7 mouse cellular contexts compared by ENCODE assay signal in genomic region chr2:93954781-93955578, GRCm38 (mm10). TPM values are rescaled to one million over a fixed set of nuclear protein-coding genes. Genes with fewer than 3 reads are reported as not detected.
DNase-seq lines count a peak whose midpoint lies in the region; ATAC-seq and TF ChIP-seq lines count a peak whose summit lies in the region.

No protein-coding gene starts in this region.

- 1% methylated on average over 32 of the region's 32 CpGs for WGBS in lung, embryonic 15.5 days
- under 1% methylated on average over 32 of the region's 32 CpGs for WGBS in heart, postnatal 0 days
- WGBS in liver, embryonic 12.5 days (ENCODE audit: insufficient replicate concordance) = 4% methylated on average over 32 of the region's 32 CpGs

- 0 out of 2 replicates have a peak overlapping the region, but pooled peaks have one; percentile 1 for H3K27ac ChIP-seq in lung, embryonic 15.5 days
- no peak overlapping the region for H3K27ac ChIP-seq in heart, postnatal 0 days (ENCODE audit: low read depth)
- H3K27ac ChIP-seq in liver, embryonic 12.5 days = no peak overlapping the region

- H3K9me3 ChIP-seq in lung, embryonic 15.5 days = no peaks in the 10 kb centered on the region
- no peaks in the 10 kb centered on the region for H3K9me3 ChIP-seq in heart, postnatal 0 days (replicated peaks; ENCODE audit: control insufficient read depth, low read length)
- H3K9me3 ChIP-seq in liver, embryonic 12.5 days (replicated peaks) = no peaks in the 10 kb centered on the region

- H3K4me2 ChIP-seq in lung, embryonic 15.5 days = peak overlapping the region; percentile 85
- peak overlapping the region; percentile 95 for H3K4me2 ChIP-seq in heart, postnatal 0 days (ENCODE audit: low read depth, low read length)
- peak overlapping the region; percentile 73 for H3K4me2 ChIP-seq in liver, embryonic 12.5 days

- H3K9ac ChIP-seq in lung, embryonic 15.5 days = peak overlapping the region; percentile 76
- H3K9ac ChIP-seq in heart, postnatal 0 days (replicated peaks; ENCODE audit: low read depth, low read length) = peak overlapping the region; percentile 74
- H3K9ac ChIP-seq in liver, embryonic 12.5 days = no peak overlapping the region

- H3K4me1 ChIP-seq in lung, embryonic 15.5 days = peaks cover 27% of the 10 kb centered on the region
- peaks cover 13% of the 10 kb centered on the region for H3K4me1 ChIP-seq in heart, postnatal 0 days (ENCODE audit: control insufficient read depth, insufficient read depth)
- H3K4me1 ChIP-seq in liver, embryonic 12.5 days = peaks cover 4% of the 10 kb centered on the region; the same call in 1 of the 2 replicates

- no peak for TF ChIP-seq EP300 in heart, postnatal 0 days (IDR thresholded peaks at IDR 0.05; ENCODE audit: low read depth)

- H3K36me3 ChIP-seq in lung, embryonic 15.5 days = no peaks in the 10 kb centered on the region
- H3K36me3 ChIP-seq in heart, postnatal 0 days (replicated peaks; ENCODE audit: control insufficient read depth, insufficient read depth, low read length) = no peaks in the 10 kb centered on the region
- H3K36me3 ChIP-seq in liver, embryonic 12.5 days = no peaks in the 10 kb centered on the region

- H3K27me3 ChIP-seq in lung, embryonic 15.5 days = peaks cover 30% of the 10 kb centered on the region
- H3K27me3 ChIP-seq in heart, postnatal 0 days (ENCODE audit: control insufficient read depth, insufficient read depth, low read length) = peaks cover 31% of the 10 kb centered on the region
- H3K27me3 ChIP-seq in liver, embryonic 12.5 days (replicated peaks) = peaks cover 85% of the 10 kb centered on the region

- no peak for TF ChIP-seq CTCF in heart, postnatal 0 days (IDR thresholded peaks at IDR 0.05; ENCODE audit: low read depth)

- peak overlapping the region; percentile 65 for H3K4me3 ChIP-seq in lung, embryonic 15.5 days
- peak overlapping the region; percentile 71 for H3K4me3 ChIP-seq in heart, postnatal 0 days (ENCODE audit: low read depth, low read length)
- H3K4me3 ChIP-seq in liver, embryonic 12.5 days = peak overlapping the region; percentile 52

- ATAC-seq in lung, embryonic 15.5 days (ENCODE audit: borderline replicate concordance, extremely low read depth, low FRiP score, low TSS enrichment) = no peak
- ATAC-seq in heart, postnatal 0 days (ENCODE audit: insufficient read depth, low read depth) = no peak
- no peak for ATAC-seq in liver, embryonic 12.5 days

- no peak for DNase-seq in lung, postnatal 25 days (ENCODE audit: low spot score)
- peak; percentile 56 to 59 for DNase-seq in cerebellum, postnatal 14 days
- no peak for DNase-seq in heart, postnatal 0 days (ENCODE audit: low spot score)
- DNase-seq in right cerebral cortex, postnatal 10 days (ENCODE audit: low spot score in 2 of 2) = peak; percentile 60 to 64
- no peak for DNase-seq in urinary bladder, postnatal 25 days (ENCODE audit: low spot score)

RNA-seq across cellular contexts. Expression of gene Gm13889, which starts 2.0 kb away (rescaled TPM):
- polyA plus RNA-seq in lung, embryonic 15.5 days (2015; fragmentation: Nextera tagmentation; extraction: Ambion mirVana) = 32.1 and 32.4 TPM in 2 replicates
- total RNA-seq in heart, postnatal 0 days (2014; rRNA removed; ENCODE audit: low replicate concordance) = 39.3 and 41.6 TPM in 2 replicates
- polyA plus RNA-seq in heart, postnatal 0 days (2015; fragmentation: Nextera tagmentation; extraction: Ambion mirVana) = 9.0 and 10.8 TPM in 2 replicates
- 3.2 and 3.8 TPM in 2 replicates for polyA plus RNA-seq in liver, embryonic 12.5 days (2016; fragmentation: Nextera tagmentation; extraction: Ambion mirVana)

RNA-seq across cellular contexts. Expression of gene Gm27027, which starts 41.2 kb away (rescaled TPM):
- not detected in 2 replicates for polyA plus RNA-seq in lung, embryonic 15.5 days (2015; fragmentation: Nextera tagmentation; extraction: Ambion mirVana)
- total RNA-seq in heart, postnatal 0 days (2014; rRNA removed; ENCODE audit: low replicate concordance) = not detected in 2 replicates
- not detected in 2 replicates for polyA plus RNA-seq in heart, postnatal 0 days (2015; fragmentation: Nextera tagmentation; extraction: Ambion mirVana)
- not detected in 2 replicates for polyA plus RNA-seq in liver, embryonic 12.5 days (2016; fragmentation: Nextera tagmentation; extraction: Ambion mirVana)

RNA-seq across cellular contexts. Expression of gene Alkbh3, which starts 55.6 kb away (rescaled TPM):
- polyA plus RNA-seq in lung, embryonic 15.5 days (2015; fragmentation: Nextera tagmentation; extraction: Ambion mirVana) = 68.4 and 73.0 TPM in 2 replicates
- 104 and 123 TPM in 2 replicates for total RNA-seq in heart, postnatal 0 days (2014; rRNA removed; ENCODE audit: low replicate concordance)
- 86.9 and 96.8 TPM in 2 replicates for polyA plus RNA-seq in heart, postnatal 0 days (2015; fragmentation: Nextera tagmentation; extraction: Ambion mirVana)
- polyA plus RNA-seq in liver, embryonic 12.5 days (2016; fragmentation: Nextera tagmentation; extraction: Ambion mirVana) = 41.6 and 41.8 TPM in 2 replicates

Comparison
In these comparisons a context has a peak if more than half of its experiments do, and no peak if none do; other contexts are left out.
1. DNase-seq: peak in cerebellum, postnatal 14 days (2 of 2) and right cerebral cortex, postnatal 10 days (2 of 2); none in lung, postnatal 25 days (single experiment), heart, postnatal 0 days (single experiment) and urinary bladder, postnatal 25 days (single experiment).
2. Peak in every context shown above with its lines, with median percentiles within 50 percentile points of each other: H3K4me2 ChIP-seq and H3K4me3 ChIP-seq.